Mouse (Mus musculus) ovary, postnatal 36 days (tissue): Measurements from ENCODE around the gene Exosc1.
A peak's percentile ranks its signal among the peaks of the same experiment; 100 is the strongest.
"Not testable (repeated sequence)": the region's sequence is repeated elsewhere in the genome, so short reads cannot be mapped to it uniquely, and the experiment has no call there.

Source experiments
- DNase-seq: peaks from one replicate; pipeline ENCODE4 v3.0.0; 2022; ENCODE audit warnings: low spot score, mixed read lengths

The Exosc1 gene

DNA sequence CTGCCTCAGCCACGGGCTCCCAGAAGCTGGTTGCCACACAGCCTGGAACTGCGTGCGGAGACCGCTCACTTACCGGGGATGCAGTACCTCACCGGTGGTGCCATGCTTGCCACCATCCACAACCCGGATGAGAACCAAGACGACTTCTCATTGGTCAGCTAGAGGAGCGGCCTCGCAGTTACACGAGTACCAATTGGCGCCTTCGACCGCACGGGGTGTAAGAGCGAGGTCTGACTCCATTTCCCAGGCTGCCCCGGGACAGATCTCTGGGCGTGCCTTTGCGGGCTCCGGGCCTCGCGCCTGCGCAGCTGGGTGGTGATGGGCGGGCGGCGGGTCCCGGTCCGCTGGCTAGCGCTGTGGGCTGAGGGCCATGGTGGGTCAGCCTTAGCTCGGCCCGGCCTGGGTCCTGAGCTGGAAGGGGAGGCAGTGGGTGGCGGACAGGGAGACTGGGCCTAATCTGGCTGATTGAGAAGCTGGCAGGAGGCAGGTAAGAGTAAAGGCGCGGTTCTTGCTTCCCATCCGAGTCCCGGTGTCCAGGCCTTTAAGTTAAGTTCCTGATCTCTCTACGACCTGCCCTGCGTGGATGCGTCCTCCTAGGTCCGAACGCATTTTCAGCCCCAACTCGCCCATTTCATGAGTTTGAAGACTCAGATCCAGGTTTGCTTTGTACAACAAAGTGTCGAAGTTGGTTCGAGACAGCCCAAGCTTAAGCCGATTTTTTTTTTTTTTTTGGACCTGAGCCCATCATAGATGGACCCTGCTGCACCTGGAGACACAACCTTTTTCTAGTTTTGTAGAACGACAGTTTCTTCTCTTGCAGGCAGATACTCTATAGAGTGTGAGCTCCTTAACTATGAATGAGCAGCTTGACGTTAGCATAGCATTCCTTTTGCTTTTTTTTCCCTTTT, at the start of gene Exosc1, which contains the start of gene Zdhhc16:
Exosc1 (minus strand) TSS at position 245 of the 908 bp plus-strand sequence.
Zdhhc16 (plus strand) TSS at position 302 of the 908 bp plus-strand sequence.
- peak; percentile 97 for DNase-seq

DNA sequence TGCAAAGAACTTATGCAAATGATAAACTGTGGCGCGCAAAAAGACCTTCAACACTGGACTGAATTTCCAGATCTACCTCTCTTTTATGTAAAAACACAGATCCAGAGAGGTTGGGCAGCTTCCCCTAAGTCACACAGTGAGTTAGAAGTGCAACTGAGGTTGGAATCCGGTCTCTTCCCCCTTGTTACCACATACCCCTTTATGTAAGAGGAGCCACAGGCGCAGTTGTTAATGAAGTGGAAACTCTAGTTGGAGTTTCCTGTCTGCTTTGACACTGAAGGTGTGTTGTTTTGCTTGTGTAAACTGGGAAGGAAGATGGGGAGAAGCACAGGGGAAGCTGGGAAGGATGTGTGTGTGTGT, 49.5 kb upstream of the Exosc1 start:
- DNase-seq: no peak

DNA sequence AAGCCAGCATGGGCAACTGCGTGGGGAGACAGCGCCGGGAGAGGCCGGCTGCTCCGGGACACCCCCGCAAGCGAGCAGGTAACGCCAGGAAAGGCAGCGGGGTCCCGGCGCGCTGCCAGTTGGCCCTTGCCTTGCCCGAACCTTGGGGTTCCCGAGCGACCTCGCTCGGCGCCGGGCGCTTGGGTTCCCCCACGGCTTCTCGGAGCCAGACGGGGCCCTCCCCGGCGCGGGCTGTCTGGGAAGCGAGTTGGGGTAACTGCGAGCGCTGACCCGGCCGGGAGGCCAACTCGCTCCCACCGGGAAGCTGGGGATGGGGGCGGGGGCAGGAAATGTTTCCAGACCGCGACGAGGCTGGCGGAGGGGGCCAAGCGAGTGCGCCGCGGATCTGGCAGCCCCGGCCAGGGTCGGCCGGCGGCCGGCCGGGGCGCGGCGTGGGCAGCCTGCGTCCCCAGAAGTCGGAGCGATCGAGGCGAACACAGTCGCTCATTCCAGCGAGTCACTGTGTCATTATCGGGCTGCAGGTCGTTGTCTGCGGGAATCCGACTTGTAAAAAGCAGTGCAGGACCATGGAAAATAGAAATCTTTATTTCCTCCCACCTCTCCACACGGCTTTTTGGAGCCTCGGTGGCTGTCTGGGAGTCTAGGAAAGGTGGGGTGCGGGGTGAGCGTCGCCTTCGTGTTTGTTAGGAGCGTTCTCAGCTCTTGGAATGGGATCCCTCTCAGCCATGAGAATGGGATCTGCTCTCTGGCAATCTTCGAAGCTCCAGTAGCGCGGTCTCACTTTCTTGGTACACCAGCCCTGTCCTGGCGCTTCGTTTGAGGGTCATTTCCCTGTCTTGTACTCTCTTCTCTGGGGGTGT, 48.9 kb upstream of the Exosc1 start:
- DNase-seq: peak; percentile 13

DNA sequence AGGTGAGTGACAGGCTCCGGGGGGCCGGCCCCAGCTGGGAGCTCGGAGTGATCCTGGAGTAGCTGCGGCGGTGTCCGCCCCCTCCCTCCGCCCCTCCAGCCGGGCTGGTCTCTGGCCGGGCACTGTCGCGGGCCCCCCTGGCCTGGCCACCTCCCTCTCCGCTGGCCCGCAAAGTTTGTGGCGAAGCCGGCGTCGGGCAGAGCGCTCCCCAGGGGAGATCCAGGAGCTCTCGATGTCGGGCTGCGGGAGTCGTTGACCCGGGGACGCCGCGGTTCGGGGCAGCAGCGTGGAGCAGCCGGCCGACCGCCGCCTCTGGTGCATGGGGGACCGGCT, 48.3 kb upstream of the Exosc1 start, which contains the start of gene Ubtd1:
Ubtd1 (plus strand) TSS at position 169 of the 333 bp plus-strand sequence.
- no peak for DNase-seq

DNA sequence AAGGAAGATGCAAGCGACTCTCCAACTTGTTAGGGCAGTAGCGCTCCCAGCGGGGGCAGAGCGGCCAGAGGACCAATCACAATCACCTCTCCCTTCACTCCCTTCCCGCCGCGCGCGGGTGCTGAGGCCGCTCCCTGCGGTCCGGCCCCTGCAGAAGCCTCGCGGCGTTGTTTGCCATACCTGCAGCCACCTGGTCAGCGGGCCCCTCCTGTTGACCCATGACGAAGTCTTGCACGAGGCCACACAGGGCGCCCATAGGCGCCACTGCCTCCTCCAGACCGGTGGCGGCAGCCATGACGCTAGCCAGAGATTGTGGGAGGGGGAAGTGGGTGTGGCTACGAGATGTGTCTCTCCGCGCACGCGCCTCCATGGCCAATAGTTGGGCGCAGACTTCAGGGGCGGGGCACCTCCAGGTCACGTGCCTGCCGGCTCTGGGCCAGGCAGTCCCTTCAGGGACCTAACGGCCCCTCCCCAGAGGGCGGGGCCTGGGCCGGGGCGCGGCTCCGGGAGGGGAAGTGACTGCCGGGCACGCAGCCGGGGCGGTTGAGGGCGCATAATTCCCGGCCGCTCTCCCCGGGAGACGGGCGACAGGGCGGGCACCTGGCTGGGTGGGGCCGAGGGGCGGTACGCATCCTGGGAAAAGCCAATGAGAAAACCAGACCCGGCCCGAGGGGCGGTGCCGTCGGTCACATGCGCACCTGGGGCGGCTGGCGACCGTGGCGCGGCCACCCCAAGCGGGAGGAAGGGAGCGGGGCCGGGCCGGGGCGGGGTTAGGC, 47.8 kb upstream of the Exosc1 start, which contains the start of gene Mms19:
Mms19 (minus strand) TSS at position 339 of the 776 bp plus-strand sequence.
- DNase-seq: peak; percentile 99

DNA sequence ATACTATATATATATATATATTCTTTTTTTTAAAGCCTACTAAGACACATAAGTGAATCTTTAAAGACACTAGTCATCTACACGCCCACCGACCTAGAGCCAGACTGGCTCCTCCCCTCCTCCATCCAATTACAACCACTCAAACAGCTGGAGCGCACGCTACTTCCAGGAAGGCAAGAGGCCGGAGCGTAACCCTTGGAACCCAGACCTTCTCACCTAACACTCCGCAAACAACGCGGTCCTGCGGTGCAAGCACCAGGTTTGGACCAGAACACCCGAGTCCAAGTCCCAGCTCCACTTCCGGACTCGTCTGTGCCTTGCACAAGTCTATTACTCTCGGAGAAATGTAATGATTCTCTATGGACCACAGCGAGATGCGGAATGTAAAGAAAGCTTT, 47.2 kb upstream of the Exosc1 start:
- no peak for DNase-seq

DNA sequence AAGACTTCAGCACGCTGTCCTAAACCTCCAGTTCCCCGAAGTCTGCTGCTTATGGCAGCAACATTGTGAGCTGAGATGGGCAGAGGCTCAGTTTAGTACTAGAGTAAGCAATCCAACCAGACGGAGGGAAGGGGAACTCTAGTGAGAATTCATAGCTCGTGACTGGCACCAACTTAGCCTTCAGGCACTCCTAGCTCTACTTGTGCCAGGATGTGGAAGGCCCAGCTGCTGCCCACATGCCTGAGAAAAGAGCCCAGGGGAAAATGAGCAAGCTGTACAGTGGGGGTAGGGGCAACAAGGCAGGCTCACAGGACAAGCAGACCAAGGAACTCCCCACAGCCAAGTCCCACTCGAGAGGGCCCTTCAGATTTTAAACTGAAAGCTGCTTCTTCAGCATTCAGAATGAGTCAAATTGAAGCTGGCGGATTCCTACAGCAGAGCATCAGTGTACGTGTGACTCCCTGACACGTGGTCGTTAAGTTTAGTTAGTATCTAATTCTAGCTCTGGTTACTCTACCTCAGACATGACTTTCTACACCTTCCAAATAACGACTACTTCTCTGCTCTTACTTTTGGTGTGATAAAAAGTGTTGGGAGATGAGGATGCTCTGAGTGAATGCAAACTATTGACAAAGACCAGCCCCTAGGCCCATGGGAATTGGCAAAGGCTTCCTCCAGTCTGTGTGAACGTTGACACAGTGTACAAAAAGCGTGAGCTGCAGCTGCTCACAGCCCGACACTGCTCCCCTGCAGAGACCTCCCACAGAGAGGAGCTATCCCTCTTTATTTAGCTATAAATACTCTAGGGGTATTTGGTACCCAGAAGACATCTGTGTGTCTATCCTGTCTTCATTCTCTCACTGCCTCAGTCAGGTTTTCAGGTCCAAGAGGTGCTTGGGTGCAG, 40.9 kb upstream of the Exosc1 start:
- DNase-seq: no peak

DNA sequence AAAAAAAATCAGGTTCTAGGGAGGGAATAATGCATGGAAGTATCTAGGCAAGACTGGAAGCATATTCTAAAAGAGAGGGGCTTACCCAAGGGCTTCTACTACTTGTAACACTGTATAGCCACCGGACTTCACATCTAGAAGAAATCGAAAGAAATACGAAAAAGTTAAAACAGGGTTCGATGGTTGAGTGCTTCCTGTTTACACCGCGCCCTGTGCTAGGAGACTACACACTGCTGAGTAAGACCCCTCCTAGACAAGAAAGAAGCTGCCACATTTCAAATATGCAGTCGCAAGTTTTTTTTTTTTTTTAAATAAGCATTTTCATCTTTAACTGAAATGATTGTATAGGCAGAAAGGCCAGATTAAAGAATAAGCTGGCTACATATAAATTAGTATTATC, 36.4 kb upstream of the Exosc1 start:
- DNase-seq: no peak

DNA sequence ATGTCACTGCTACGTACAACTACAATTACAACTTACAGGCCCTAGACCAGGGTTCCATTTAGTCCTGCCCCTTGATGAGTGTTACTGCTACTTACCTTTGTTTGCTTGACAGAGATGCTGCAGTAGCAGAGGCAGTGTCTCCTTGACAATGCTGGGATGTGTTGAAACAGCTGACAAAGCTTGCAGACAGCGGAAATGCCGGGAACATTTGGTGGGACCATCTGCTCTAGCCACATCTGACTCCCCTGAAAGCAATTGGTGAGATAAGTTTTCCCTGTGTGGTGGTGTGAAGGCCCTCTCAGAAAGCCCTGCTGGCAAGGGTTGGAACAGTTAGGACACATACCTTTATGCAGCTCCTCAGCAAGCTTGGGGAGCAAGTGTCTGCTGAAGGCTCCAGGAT, 20.4 kb upstream of the Exosc1 start:
- no peak for DNase-seq

DNA sequence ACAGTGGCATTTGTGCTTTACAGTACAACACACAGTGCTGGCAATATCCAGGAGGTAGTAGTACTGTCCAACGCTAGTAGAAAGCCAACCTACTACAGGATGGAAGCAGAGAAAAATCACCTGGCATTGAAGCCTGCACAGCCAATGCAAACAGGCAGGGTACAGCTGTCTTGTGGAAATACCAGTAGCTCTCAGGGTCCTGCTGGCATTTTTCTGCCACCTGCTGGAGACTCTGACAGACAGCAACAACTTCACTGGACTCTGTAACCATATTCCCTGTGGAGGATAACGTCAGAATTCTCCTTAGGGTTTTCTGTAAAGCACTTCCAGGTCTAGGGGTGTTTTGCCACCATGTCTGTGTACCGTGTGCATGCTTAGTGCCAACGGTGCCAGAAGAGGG, 19.1 kb upstream of the Exosc1 start:
- DNase-seq: no peak

DNA sequence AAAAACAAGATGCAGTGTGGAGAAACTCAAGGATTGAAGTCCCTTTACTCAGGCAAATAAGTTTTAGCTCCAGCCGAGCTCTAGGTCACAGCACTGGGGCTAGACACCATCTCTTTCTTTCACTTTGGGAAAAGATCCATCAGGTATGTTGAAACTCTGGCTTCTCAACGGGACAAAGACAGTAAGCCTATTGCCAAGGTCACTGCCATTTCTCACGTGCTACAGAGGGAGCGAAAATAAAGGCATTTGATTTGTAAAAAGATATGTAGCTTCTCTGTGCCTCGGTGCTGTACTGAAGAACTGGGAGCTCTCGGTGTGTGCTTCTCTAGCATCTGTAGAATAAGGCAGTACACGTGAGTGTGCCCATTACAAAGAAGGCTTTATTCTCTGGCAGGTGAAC, 10.6 kb upstream of the Exosc1 start:
- DNase-seq: no peak

DNA sequence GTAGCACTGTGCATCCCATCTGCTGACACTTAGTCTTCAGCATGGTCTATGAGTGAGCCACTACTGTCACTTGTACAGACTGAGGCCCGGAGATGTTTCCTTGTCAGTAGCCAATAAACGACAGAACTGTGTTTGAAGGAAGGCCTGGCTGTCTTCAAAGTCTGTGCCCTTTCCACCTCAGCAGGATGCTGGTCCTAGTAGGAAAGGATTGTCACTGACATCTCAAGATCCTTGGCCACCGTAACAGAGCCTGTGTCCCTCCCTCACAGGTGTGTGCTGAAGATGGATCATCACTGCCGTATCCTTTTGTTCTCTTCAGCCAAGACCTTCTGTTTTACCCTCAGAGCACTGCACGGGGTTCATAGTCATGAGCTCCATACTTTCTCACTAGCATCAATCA, 5.3 kb upstream of the Exosc1 start:
- DNase-seq: no peak

DNA sequence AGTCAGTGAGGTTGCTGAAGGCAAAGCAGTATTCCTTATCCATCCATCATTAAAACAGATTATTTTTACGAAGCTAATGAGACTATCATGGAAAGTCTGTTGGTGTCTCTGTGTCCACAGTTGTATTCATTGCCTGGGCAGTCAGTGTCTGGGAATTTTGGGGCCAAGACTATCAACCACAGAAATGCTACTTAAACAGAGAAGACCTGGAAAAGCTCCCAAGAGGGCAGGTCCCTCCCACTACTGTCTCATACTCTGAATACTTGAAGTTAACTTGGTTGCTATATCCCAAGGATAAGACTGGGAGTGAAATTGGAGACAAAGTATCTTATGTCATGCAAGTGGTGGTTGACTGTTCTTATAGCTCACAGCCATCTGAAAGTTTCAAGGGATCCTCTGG, 2.7 kb upstream of the Exosc1 start:
- no peak for DNase-seq

DNA sequence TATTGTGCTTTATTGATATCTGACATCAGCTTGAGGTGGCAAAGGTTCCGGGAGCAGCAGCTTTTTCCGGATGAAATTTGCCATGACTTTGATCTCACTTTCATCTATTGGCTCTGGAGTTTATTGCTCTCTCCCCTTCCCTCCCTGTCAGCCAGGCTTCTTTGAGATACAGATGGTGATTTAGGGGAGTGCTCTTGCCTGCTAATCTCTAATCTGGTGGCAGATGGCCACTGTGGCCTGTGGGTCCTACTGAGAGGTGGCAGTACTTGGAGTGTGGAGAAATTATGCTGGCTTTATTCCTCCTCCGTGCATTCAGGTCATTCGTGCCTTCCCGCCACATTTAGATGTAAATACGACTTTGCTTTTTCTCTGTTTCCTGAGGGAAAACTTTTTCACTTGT, 901 bp upstream of the Exosc1 start:
- no peak for DNase-seq

DNA sequence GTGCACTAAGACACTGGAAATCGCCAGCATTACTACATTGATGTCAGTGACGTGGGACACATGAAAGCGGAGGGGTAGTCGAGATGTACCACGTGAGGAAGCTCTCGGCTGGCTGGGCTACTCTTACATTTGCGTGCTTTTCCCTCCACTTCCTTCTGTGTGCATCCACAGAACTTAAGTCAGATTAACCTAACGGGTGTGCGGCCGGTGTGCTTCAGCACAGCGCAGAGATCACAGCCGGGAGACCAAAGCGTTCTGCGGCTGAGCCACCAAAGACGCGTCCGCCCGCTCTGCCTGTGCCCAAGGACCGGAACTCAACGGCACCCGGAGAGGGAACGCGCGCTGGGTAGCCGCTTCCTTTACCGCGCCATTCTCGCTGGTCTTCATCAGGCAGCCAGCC, 537 bp downstream of the Exosc1 start:
- no peak for DNase-seq

DNA sequence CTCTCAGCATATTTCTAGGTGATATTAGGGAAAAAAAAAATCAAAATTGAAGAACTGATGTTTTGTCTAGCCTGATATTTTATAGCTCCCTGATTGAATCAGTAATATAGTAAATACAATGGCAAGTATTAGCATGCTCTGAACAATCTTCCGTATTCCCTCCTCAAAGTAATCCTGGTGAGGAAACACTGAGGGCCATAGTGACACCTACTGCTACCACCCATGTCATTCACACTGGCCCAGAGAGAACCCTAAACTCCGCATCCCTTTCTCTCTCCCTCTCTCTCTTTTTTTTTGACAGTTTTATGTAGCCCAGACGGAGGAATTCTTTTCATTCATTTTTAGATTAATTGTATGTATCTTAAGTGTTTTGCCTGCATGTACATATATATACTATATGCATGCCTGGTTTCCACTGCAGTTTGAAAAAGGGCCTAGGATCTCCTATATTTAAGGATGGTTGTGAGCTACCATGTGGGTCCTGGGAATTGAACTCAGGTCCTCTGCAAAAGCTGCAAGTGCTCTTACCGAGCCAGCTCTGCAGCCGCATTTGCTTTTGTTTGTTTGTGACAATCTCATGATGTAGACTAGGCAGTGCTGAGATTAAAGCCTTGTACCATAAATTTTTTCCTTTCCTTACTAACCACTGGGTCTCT, 12.7 kb downstream of the Exosc1 start:
- DNase-seq: no peak

DNA sequence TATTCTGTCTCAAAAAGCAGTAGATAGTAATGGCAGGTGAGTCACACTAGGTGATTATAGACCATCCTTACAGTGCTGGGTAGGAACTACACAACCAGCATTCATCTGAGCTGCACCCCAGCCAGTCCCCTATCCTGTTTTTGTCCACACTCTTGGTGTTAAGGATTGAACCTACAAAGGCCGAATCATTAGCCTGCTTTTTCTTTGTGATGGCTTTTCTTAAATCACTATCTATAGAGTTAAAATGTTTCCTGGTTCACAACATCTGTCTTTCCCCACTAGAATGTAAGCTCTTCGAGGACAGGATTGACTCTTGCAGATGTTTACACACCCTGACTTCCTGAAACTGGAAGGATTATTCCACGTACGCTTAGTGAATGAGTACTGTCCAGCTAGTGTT, 13.8 kb downstream of the Exosc1 start:
- DNase-seq: no peak

DNA sequence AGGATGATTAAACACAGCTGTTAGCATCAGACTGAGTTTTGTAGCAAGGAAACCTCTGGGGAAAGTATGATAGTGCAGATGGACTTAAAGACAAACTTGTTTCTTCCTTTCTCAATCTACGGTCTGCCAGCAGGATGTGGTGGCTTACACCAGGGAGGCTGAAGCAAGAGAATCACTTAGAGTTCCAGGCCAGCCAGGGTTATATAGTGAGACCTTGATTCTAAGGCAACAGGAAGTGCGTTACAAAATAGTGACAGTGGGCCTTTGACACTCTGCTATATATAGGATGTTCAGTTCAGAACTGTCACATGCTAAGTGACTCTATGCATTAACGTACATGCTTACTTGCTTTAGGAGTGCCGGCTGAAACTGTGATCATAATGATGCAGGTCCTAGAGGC, 16.4 kb downstream of the Exosc1 start:
- DNase-seq: no peak

DNA sequence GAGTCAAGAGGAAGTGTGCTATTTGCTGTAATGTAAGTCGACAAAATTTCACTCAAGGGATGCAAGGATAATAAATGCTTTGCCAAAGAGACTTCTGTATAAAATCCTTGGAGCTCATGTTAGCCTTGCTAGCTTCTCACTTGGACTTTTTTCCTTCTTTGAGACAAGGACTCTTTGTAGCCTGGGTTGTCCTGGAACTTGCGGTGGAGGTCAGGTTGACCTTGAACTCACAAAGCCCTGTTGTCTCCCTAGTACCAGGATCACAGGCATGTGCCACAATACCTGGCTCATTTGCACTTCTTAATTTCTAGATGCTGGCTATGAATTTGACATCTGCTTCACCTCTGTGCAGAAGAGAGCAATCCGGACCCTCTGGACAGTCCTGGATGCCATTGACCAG, 17.9 kb downstream of the Exosc1 start:
- no peak for DNase-seq

DNA sequence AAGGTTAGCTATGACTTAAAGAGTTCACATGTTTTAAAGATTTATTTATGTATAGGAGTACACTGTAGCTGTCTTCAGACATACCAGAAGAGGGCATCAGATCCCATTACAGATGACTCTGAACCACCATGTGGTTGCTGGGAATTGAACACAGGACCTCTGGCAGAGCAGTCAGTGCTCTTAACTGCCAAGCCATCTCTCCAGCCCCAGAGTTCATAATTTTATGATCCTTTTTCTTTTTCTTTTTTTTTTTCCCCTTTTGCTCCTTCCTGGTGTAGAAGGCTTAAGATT, 18.7 kb downstream of the Exosc1 start:
- not testable (repeated sequence) for DNase-seq
